Mouse (Mus musculus): Measurements from ENCODE around the gene Rnf216.

- no peak for TF ChIP-seq GATA1 (IDR thresholded peaks at IDR 0.05; ENCODE audit: low read length)
- no peak for TF ChIP-seq TAL1 (IDR thresholded peaks at IDR 0.05; ENCODE audit: low read length)
These were observed 50.5 kb downstream of the Rnf216 start for GRCm38 (mm10) chr5:143062251-143062650.
